In genomic region chr9:71456738-71457137, GRCm38 (mm10) we compare ENCODE assay signal across 19 mouse cellular contexts. TPM values are rescaled to one million over a fixed set of nuclear protein-coding genes. Genes with fewer than 3 reads are reported as not detected.
DNase-seq lines count a peak whose midpoint lies in the region; ATAC-seq lines count a peak whose summit lies in the region.
"Had no signal": no experiment of that assay in that cellular context is flagged by ENCODE, and none has a peak within 500 bp of the region (broad histone marks: within the 10 kb centered on the region; RNA-seq: fewer than 3 reads in every experiment).

No protein-coding gene starts in this region.

- H3K27me3 ChIP-seq in kidney, embryonic 16.5 days (ENCODE audit: insufficient read depth, low read length): no peaks in the 10 kb centered on the region
- H3K27me3 ChIP-seq in midbrain, embryonic 11.5 days (ENCODE audit: control insufficient read depth, insufficient read depth, low read length): no peaks in the 10 kb centered on the region
- H3K27me3 ChIP-seq: CH12.LX; forebrain, embryonic 13.5 days; heart, embryonic 12.5 days; hindbrain, embryonic 15.5 days had no signal

- H3K9ac ChIP-seq in kidney, embryonic 16.5 days (replicated peaks; ENCODE audit: low read length): no peak overlapping the region
- no peak overlapping the region for H3K9ac ChIP-seq in midbrain, embryonic 11.5 days (ENCODE audit: low read length)
- H3K9ac ChIP-seq: forebrain, embryonic 13.5 days; forebrain, postnatal 0 days; heart, embryonic 12.5 days; hindbrain, embryonic 15.5 days had no signal

- H3K4me2 ChIP-seq in kidney, embryonic 16.5 days (replicated peaks; ENCODE audit: low read depth, low read length): no peak overlapping the region
- no peak overlapping the region for H3K4me2 ChIP-seq in midbrain, embryonic 11.5 days
- H3K4me2 ChIP-seq: forebrain, embryonic 13.5 days; heart, embryonic 12.5 days; hindbrain, embryonic 15.5 days had no signal

- peak; percentile 70 for ATAC-seq in kidney, embryonic 16.5 days (ENCODE audit: low FRiP score, low TSS enrichment)
- ATAC-seq in midbrain, embryonic 11.5 days (ENCODE audit: low FRiP score): no peak
- ATAC-seq: forebrain, embryonic 13.5 days; forebrain, postnatal 0 days had no signal

- no peaks in the 10 kb centered on the region for H3K36me3 ChIP-seq in kidney, embryonic 16.5 days (ENCODE audit: insufficient read depth, low read length)
- H3K36me3 ChIP-seq in midbrain, embryonic 11.5 days (ENCODE audit: control insufficient read depth, insufficient read depth, low read length): no peaks in the 10 kb centered on the region
- H3K36me3 ChIP-seq: embryonic facial prominence, embryonic 10.5 days; heart, embryonic 12.5 days; hindbrain, embryonic 15.5 days had no signal

- DNase-seq in heart, adult 11 months: peak; percentile 24
- DNase-seq in heart, adult 8-10 months (ENCODE audit: low spot score): no peak
- DNase-seq in kidney, adult 8-10 months: no peak
- DNase-seq in forelimb bud, embryonic 11.5 days (ENCODE audit: low read depth, low spot score): peak; percentile 28
- DNase-seq in mesoderm, embryonic 11.5 days (ENCODE audit: low read depth, low spot score): peak; percentile 68
- DNase-seq in midbrain, embryonic 11.5 days (ENCODE audit: low spot score, missing footprints): no peak
- DNase-seq: adrenal gland, adult 2 months; adrenal gland, postnatal 25 days; cerebellum, adult 2 months; cerebellum, postnatal 10 days; forebrain, postnatal 0 days; gastrocnemius, postnatal 10 days; heart, adult 2 months had no signal

- WGBS in kidney, embryonic 16.5 days: 40% methylated on average over 4 of the region's 4 CpGs
- WGBS in midbrain, embryonic 11.5 days: 93% methylated on average over 4 of the region's 4 CpGs

- no peak overlapping the region for H3K4me3 ChIP-seq in kidney, embryonic 16.5 days (ENCODE audit: low read length)
- H3K4me3 ChIP-seq in midbrain, embryonic 11.5 days (ENCODE audit: low read depth, low read length): no peak overlapping the region
- H3K4me3 ChIP-seq: embryonic facial prominence, embryonic 10.5 days; forebrain, embryonic 13.5 days; heart, adult 2 months; heart, embryonic 12.5 days; hindbrain, embryonic 15.5 days had no signal

- no peaks in the 10 kb centered on the region for H3K4me1 ChIP-seq in kidney, embryonic 16.5 days (ENCODE audit: insufficient read depth, low read length)
- no peaks in the 10 kb centered on the region for H3K4me1 ChIP-seq in midbrain, embryonic 11.5 days (ENCODE audit: control insufficient read depth, insufficient read depth, low read length)
- H3K4me1 ChIP-seq: forebrain, embryonic 13.5 days; hindbrain, embryonic 15.5 days had no signal

- H3K9me3 ChIP-seq in kidney, embryonic 16.5 days (ENCODE audit: low read length): peaks cover 5% of the 10 kb centered on the region; the same call in 1 of the 2 replicates
- no peaks in the 10 kb centered on the region for H3K9me3 ChIP-seq in midbrain, embryonic 11.5 days (ENCODE audit: control insufficient read depth, low read length)
- H3K9me3 ChIP-seq: embryonic facial prominence, embryonic 10.5 days; forebrain, embryonic 13.5 days; hindbrain, embryonic 15.5 days had no signal

- H3K27ac ChIP-seq in kidney, embryonic 16.5 days (ENCODE audit: low read length): no peak overlapping the region
- no peak overlapping the region for H3K27ac ChIP-seq in midbrain, embryonic 11.5 days (ENCODE audit: low read depth, low read length)
- H3K27ac ChIP-seq: embryonic facial prominence, embryonic 10.5 days; forebrain, embryonic 13.5 days; heart, adult 2 months; hindbrain, embryonic 15.5 days had no signal

RNA-seq across cellular contexts. Expression of gene Polr2m, which starts 29.0 kb away (rescaled TPM):
- total RNA-seq in heart, adult 8-10 months (2022): 100 to 1,000 TPM; 290 to 334 (median 304) TPM
- polyA plus RNA-seq in kidney, embryonic 16.5 days (2015; fragmentation: Nextera tagmentation; extraction: Ambion mirVana): 488 and 497 TPM in 2 replicates
- polyA plus RNA-seq in midbrain, embryonic 11.5 days (2014; fragmentation: Nextera tagmentation; extraction: Ambion mirVana): 455 and 475 TPM in 2 replicates

Comparison
In these comparisons a context has a peak if more than half of its experiments do, and no peak if none do; other contexts are left out.
1. DNase-seq: peak in heart, adult 11 months (single experiment), forelimb bud, embryonic 11.5 days (single experiment) and mesoderm, embryonic 11.5 days (single experiment); none in heart, adult 8-10 months (single experiment), kidney, adult 8-10 months (0 of 2) and midbrain, embryonic 11.5 days (single experiment).